Mouse (Mus musculus) lung, postnatal 25 days (tissue): ENCODE results near the gene Acvr1b.

Experiments
- DNase-seq: peaks from one replicate; pipeline ENCODE4 v3.0.0; 2022; ENCODE audit warnings: low spot score

The Acvr1b gene

GRCm38 (mm10) chr15:101197497-101198179 is 23.8 kb downstream of the Acvr1b start:
- DNase-seq: no peak

DNA sequence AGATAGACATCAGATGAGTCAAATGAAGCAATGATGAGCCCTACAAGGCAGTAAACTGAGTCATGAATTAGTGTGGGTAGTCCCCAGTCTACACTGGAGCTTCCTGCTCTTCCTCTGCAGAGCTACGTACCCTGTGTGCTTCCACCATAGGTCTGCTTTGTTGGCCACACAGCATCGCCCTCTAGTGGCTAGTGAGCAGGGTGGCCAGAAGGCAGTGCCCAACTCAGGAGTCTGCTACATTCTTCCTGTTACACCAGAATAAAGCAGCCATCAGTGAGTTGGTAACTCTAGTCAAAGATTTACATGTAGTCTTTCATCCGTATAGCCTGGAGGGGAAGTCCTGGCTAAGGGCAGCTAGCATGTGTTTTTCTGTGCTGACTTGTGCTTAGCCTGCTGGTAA is 24.4 kb downstream of the Acvr1b start:
- peak; percentile 87 for DNase-seq

DNA sequence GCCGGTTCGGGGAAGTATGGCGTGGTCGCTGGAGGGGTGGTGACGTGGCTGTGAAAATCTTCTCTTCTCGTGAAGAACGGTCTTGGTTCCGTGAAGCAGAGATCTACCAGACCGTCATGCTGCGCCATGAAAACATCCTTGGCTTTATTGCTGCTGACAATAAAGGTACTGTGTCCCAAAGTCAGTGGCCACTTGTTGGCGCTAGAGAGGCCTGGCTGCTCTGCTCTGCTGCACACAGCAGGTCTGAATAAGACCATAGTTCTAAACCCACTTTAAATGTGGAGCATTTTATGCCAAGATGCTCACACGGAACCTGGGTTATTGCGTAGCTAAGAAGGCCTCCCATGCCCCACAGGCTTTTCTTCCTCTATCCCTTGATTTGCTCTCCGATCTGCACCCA is 25.0 kb downstream of the Acvr1b start:
- DNase-seq: no peak

GRCm38 (mm10) chr15:101200777-101201295 is 27.0 kb downstream of the Acvr1b start:
- DNase-seq: no peak

DNA sequence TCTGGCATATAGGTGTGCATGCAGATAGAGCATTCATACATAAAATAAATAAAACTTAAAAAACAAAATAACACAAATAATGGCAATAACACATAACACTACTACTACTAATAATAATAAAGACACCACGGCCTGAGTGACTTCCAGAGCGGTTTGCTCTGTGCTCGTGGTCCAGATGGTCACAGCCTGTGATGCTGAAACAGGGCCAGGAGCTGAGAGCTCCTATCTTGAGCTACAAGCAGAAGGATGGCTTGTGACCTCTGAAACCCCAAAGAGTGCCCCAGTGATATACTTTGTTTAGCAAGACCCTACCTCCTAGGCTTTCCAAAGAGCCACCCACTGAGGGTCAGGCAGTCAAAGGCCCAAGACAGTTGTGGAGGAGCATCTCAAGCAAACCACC is 27.5 kb downstream of the Acvr1b start:
- DNase-seq: no peak

GRCm38 (mm10) chr15:101203673-101204072 is 29.8 kb downstream of the Acvr1b start:
- no peak for DNase-seq

GRCm38 (mm10) chr15:101204781-101205180 is 30.9 kb downstream of the Acvr1b start:
- DNase-seq: no peak

DNA sequence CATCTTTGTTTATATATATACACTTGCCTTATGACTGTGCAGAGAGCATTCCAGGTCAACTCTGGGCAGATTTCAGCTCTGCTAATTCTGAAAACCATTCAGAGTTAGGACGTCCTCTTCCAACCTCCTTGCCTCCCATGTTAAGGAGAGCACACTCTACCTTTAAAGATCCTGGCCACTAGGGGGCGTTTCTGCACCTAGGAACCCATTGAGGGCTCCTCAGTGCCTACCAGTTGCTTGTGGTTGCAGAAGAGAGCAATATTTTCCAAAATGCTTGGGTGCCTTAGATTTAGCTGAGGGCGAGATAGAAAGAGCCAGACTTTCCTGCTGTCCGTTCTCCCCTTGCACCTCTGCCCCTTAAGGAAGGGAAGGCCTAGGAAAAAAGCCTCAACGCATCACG is 36.4 kb downstream of the Acvr1b start:
- DNase-seq: peak; percentile 53

DNA sequence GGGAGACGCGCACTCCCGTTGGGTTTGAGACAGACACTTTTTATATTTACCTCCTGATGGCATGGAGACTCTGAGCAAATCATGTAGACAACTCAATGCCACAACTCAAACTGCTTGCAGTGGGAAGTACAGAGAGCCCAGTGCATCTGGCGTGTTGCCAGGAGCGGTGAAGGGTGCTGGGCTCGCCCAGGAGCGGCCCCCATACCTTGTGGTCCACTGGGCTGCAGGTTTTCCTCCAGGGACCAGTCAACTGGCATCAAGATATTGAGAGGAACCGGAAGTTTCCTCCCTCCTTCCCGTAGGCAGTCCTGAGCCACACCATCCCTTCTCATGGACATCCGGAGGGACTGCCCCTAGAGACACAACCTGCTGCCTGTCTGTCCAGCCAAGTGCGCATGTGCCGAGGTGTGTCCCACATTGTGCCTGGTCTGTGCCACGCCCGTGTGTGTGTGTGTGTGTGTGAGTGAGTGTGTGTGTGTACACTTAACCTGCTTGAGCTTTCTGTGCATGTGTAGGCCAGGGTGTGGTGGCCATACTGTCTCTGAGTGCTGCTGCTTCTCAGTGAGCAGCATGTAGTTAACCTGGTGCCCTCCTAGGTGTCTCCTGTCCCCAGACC is 37.2 kb downstream of the Acvr1b start:
- no peak for DNase-seq

- DNase-seq: no peak
These were observed 38.6 kb downstream of the Acvr1b start for GRCm38 (mm10) chr15:101212435-101212834.

- no peak for DNase-seq
These were observed 41.3 kb downstream of the Acvr1b start for GRCm38 (mm10) chr15:101215136-101215535.

GRCm38 (mm10) chr15:101216036-101216435 is 42.2 kb downstream of the Acvr1b start:
- DNase-seq: no peak

DNA sequence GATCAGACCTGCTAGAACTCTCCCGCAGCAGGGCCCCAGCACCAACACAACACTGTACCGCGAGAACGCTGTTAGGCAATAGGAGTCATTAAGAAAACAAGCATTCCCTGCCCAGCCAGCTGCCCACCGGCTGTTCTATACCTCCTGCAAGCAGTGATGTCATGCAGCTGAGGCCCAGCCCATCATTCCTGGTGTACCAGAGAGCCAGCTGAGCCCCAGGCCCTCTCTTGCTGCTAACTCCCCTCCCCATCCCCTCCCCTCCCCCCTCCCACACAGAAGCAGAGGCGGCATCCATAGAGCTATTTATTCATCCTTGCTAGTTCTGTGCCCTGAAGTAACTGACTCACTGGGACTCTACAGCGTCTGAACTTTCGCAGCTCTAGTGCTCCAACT is 47.0 kb downstream of the Acvr1b start:
- no peak for DNase-seq

DNA sequence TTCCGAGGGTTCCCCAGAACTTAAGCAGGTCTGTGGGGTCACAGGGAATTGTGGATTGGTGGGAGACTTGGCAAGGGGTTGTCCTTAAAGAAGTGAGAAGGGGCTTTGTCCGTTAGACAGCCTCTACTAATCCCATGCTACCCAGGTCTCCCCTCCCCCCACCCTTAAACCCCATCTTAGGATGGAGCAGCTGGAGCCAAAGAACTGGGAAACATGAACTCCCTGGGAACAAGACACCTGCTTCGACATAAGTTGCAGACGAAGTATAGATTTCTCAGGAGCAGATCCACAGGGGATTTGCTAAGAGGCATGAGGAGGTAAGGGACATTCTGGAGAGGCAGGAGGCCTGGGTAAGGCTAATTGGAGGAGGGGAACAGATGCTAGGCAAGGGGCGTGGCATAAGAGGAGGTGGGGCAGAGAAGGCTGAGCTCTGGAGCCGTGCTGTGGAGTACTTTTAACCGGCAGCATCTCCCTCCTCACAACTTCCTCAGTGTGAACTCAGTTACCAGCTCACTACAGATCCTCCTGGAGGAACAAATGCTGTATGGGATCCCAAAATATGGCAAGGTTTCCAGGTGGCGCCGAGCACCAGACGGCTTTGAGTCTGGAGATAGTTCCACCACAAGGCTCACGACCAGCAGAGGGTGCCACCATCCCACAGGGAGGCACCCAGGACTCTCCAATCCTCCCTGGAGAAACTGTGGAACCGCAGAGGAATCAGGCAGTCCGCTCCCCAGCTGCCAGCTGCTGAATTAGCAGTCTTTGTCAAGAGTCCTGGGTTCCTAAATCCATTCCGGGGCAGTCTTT is 47.6 kb downstream of the Acvr1b start:
- peak; percentile 92 for DNase-seq

- no peak for DNase-seq
These were observed 49.1 kb downstream of the Acvr1b start for GRCm38 (mm10) chr15:101222897-101223482.

DNA sequence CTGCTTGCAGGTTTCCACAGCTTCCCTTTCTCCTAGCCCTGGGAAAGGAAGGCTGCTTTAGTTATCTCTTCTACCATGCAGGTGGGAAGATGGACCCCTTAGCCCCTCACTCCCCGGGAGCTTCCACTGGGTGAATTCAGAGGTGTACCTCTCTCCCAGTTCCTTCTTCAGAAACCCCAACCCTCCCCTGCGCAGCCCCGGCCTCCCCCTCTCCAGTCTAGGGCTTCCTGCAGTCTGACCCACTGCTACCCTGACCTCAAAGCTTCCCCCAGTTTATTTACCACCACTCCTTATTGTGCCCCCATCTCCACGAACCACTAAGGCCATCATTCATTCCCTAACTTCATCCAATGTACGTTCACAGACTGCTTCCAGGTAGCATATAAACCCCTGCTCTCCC is 49.7 kb downstream of the Acvr1b start:
- no peak for DNase-seq

DNA sequence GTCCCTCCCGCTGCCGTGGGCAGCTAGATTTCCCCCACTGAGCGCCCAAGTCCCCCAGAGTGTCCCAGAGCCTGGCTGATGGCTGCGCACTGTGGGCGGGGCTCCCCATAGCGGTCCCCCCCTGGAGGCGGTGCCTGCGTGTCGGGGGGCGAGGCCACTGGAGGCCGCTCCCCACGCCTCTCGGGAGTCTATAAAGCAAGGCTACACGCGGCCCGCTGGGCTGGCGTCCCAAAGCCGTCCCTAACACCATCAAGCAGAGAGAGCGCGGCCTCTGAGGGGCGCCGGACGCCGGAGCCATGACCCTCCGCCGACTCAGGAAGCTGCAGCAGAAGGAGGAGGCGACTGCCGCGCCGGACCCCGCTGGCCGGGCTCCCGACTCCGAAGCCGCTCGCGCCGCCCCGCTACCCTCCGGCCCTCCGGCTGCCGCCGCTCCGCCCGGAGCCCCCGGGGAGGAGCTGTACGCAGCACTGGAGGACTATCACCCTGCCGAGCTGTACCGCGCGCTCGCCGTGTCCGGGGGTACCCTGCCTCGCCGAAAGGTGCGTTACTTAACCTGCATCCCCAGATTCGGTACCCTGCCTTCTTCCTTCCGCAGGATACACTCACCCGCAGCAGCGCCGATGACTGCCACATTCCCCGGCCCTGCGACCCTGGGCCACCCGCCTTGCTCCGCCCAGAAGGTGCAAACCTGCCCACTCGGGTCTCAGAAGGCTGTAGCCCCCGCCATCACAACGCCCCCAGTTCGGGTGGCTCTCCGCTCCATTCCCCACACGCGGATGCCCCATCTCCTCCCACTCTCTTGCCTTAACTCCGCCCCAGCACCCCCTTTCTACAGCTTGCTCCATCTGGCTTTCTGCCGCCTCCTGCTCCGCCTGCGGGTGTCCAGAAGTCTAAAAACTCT is 50.4 kb downstream of the Acvr1b start, which contains the start of gene Grasp:
Gene Grasp (plus strand): TSS at position 183 of the 901 bp plus-strand sequence.
- peak; percentile 93 for DNase-seq

DNA sequence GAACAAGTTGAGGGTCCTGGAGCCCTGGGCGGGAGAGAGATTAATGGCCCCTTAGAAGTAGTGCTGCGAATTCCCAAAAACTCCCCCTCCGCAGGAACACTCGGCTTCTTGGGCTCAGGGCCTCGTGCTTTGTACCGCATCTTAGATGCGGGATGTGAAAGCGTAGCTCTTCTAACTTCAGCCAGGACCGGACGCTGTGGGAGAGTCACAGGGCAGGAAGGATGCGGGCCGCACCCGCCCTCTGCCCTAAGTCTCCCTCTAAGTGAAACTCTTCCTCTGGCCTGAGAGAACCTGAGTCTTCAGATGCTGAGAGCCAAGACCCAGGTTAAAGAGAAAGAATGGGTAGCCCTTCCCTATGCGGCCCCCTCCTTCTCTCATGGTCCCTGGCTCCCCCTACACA is 51.1 kb downstream of the Acvr1b start:
- peak; percentile 55 for DNase-seq

DNA sequence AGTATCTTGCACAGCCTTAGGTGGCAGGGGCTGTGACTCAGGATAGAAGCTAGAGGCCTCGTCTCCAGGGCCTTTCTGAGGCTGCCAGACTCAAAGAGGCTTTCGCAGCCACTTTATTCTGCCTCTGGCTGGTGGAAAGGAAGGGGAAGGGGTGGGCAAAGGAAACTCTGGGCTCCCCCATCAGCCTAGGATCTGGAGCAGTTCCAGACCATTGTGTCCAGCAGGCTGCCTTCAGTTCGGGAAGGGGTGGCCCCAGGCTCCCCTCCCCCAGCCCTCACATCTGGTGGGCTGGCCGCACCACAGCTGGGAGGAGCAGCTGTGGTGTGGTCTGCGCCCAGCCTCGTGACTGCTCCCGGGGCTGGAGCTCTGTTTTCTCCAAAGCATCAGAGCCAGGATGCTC is 54.1 kb downstream of the Acvr1b start:
- DNase-seq: peak; percentile 83

DNA sequence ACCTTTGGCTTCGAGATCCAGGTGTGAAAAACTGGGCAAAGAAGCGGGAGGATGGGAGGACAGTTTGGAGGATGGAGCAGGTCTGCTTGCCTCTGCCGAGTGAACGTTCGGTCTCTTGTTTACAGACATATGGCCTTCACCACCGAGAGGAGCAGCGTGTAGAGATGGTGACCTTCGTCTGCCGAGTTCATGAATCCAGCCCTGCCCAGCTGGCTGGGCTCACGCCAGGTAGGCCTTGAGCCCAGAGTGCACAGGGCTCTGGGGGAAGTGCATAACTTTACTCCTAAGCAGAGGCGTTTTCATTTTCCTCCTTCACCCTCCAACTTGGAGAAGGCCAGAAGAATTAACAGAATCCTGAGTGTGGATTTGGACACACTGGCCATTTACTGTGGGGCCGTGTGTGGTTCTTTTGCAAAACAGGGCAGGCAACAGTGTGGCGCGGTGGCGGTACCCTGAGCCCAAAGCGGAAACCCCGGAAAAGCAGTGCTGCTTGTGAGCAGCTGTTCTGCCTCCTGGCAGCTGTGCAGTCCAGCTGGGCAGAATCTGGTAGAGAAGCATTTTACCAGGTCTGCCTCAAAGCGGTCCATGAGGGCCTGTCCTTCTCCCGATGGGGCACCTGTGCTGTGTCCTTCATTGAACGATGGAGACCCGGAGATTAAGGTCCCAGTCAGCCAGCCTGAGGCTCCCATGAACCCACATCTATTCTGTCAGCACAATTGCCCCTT is 55.2 kb downstream of the Acvr1b start:
- DNase-seq: no peak

DNA sequence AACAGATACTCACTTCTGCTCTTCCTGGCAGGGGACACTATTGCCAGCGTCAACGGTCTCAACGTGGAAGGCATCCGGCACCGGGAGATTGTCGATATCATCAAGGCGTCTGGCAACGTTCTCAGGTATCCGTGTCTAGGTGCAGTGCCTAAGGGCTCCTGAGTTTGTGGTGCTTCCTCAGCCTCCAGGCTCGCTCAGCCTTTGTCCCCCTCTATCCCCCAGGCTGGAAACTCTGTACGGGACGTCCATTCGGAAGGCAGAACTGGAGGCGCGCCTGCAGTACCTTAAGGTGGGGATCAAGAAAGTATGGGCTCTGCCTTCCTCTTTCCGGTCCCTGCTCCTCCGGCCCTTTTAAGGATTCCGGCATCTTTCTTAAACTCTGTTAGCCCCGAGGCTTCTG is 56.6 kb downstream of the Acvr1b start:
- no peak for DNase-seq
